Mouse (Mus musculus): ENCODE measurements around the gene Rpia.

GRCm38 (mm10) chr6:70806514-70806912 is 14.5 kb upstream of the Rpia start:
- TF ChIP-seq CTCF (conservative IDR thresholded peaks at IDR 0.05; ENCODE audit: low read length), result no peak
- no peak for TF ChIP-seq POU5F1 (IDR thresholded peaks at IDR 0.05; ENCODE audit: borderline replicate concordance, low read length)
